Mouse (Mus musculus) heart, adult 2 months (tissue): ENCODE measurements around the gene Zfp629.

ENCODE experiments used
- CTCF ChIP-seq: fragments of 200-600 bp; IDR thresholded peaks from 2 replicates; pipeline ENCODE4 v1.8.1; 2022; ENCODE audit warnings: antibody characterized with exemption, mild to moderate bottlenecking, moderate library complexity
- EP300 ChIP-seq: fragments of 200-500 bp; IDR thresholded peaks from 2 replicates; pipeline ENCODE4 v1.6.1; 2011; ENCODE audit warnings: low read depth, low read length, control low read depth; ENCODE audit not compliant: insufficient read depth
- POLR2A ChIP-seq: fragments of 200-500 bp; IDR thresholded peaks from 2 replicates; pipeline ENCODE4 v1.6.1; 2011; ENCODE audit warnings: mild to moderate bottlenecking, low read depth, low read length, control low read depth; ENCODE audit not compliant: insufficient read depth

GRCm38 (mm10) chr7:127626039-127626438, 10.4 kb upstream of the Zfp629 start:
- no peak for TF ChIP-seq CTCF
- TF ChIP-seq EP300: no peak
- TF ChIP-seq POLR2A: no peak
